Mouse (Mus musculus) lung, postnatal 0 days (tissue): ENCODE results near the gene Ppp1r9b.

Source experiments
- CTCF ChIP-seq: IDR thresholded peaks from 2 replicates; pipeline ENCODE4 v1.5.1; 2016; ENCODE audit warnings: antibody characterized with exemption, mild to moderate bottlenecking
- EP300 ChIP-seq: IDR thresholded peaks from 2 replicates; pipeline ENCODE4 v1.6.1; 2016; ENCODE audit warnings: antibody characterized with exemption, mild to moderate bottlenecking, control low read depth

- no peak for TF ChIP-seq CTCF
- TF ChIP-seq EP300 = no peak
Observed at GRCm38 (mm10) chr11:94994947-94995772, 4.3 kb downstream of the Ppp1r9b start.
